Mouse (Mus musculus) cerebellum, adult 2 months (tissue): Measurements from ENCODE around the gene Zmym4. TPM values are rescaled to one million over a fixed set of nuclear protein-coding genes. Genes with fewer than 3 reads are reported as not detected.

ENCODE experiments used
- DNase-seq, 2 experiments: peaks; one replicate each; pipeline ENCODE4 v3.0.0; 2021
- H3K27ac ChIP-seq: fragments of 200-500 bp; 2 replicates; pipeline ENCODE4 v1.5.1; 2012; ENCODE audit warnings: low read length, control low read depth, inconsistent platforms; ENCODE audit not compliant: insufficient read depth
- H3K27me3 ChIP-seq: fragments of 200-500 bp; 2 replicates; pipeline ENCODE4 v1.6.1; 2012; ENCODE audit warnings: inconsistent platforms, mild to moderate bottlenecking, low read length, moderate library complexity; ENCODE audit not compliant: control insufficient read depth, insufficient read depth
- H3K4me1 ChIP-seq: fragments of 200-500 bp; 2 replicates; pipeline ENCODE4 v1.6.1; 2011; ENCODE audit warnings: low read length; ENCODE audit not compliant: control insufficient read depth, insufficient read depth
- H3K4me3 ChIP-seq: fragments of 200-500 bp; replicated peaks from 2 replicates; pipeline ENCODE3; 2011; ENCODE audit warnings: mild to moderate bottlenecking, low read depth, low read length, control low read depth; ENCODE audit not compliant: insufficient read depth
- CTCF ChIP-seq: fragments of 200-500 bp; IDR thresholded peaks from 2 replicates; pipeline ENCODE4 v1.5.1; 2011; ENCODE audit warnings: low read depth, mild to moderate bottlenecking, control low read depth, low read length, moderate library complexity, borderline replicate concordance; ENCODE audit not compliant: insufficient read depth
- POLR2A ChIP-seq: fragments of 200-500 bp; IDR thresholded peaks from 2 replicates; pipeline ENCODE4 v1.6.1; 2011; ENCODE audit warnings: low read length, control low read depth, borderline replicate concordance; ENCODE audit not compliant: insufficient read depth
- WGBS: fragments of 180-500 bp; shearing (Covaris S2); methylation state at CpG from one replicate; pipeline ENCODE4 v1.1.7; 2018; 5-methylcytosine and 5-hydroxymethylcytosine counted together
- polyA plus RNA-seq: library from polyadenylated mRNA; depleted of rRNA; stranded (reverse); fragments of >200 nt; gene quantifications from 2 replicates; pipeline ENCODE4 v1.2.3, GENCODE M21; 2012

The Zmym4 gene
- polyA plus RNA-seq, 1 experiment = 25.7 TPM

GRCm38 (mm10) chr4:126860268-126860986 lies 107.5 kb downstream of the Zmym4 start:
- Histone ChIP-seq H3K4me3 (no peak overlapping the region), H3K4me1 (no peaks in the 10 kb centered on the region), H3K27ac (no peak overlapping the region), H3K27me3 (no peaks in the 10 kb centered on the region)
- TF ChIP-seq CTCF = no peak
- TF ChIP-seq POLR2A = no peak
- DNase-seq = no peak
- WGBS = 83% methylated on average over 9 of the region's 9 CpGs

DNA sequence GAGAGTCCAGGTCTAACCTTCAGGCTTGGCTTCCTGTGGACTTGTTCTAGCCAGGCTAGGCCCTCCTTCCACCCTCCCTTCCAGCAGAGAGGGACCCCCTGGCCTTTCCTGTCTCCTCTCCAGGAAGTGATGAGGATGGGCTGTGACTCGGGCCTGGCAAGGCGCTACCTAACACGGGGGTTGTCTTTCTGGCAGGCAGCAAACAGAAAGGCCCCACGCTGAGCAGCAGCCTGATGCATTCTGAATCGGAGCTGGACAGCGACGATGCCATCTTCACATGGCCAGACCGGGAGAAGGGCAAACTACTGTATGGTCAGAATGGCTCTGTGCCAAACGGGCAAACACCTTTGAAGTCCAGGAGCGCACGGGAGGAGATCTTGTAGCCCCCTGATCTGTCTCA lies 115.0 kb downstream of the Zmym4 start:
- H3K4me1 ChIP-seq = peaks cover 11% of the 10 kb centered on the region
- WGBS = 10% methylated on average over 11 of the region's 11 CpGs
- no peak for TF ChIP-seq CTCF
- no peak for TF ChIP-seq POLR2A
- H3K4me3 ChIP-seq = no peak overlapping the region
- no peak overlapping the region for H3K27ac ChIP-seq
- H3K27me3 ChIP-seq = no peaks in the 10 kb centered on the region
- DNase-seq = peak in 1 of 2 experiments; percentile 18

DNA sequence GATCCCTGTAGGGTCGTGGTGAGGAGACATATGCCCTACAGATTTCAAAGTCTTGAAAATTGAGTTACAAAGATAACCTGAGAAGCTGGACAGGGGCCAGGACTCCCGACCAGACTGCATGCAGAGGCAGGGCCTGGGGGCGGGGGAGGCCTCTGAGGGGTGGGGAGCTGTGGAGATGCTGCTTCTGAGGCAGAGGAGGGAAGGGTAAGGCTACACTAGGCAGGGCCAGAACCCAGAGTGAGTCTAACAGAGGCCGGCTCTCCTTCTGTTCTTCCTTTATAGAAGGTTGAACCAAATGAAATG lies 117.2 kb downstream of the Zmym4 start:
- H3K27me3 ChIP-seq = no peaks in the 10 kb centered on the region
- no peak for DNase-seq
- 49% methylated on average over 4 of the region's 4 CpGs for WGBS
- H3K27ac ChIP-seq = no peak overlapping the region
- peaks cover 11% of the 10 kb centered on the region for H3K4me1 ChIP-seq
- TF ChIP-seq POLR2A = no peak
- no peak for TF ChIP-seq CTCF
- H3K4me3 ChIP-seq = no peak overlapping the region

GRCm38 (mm10) chr4:126850019-126850777 lies 117.7 kb downstream of the Zmym4 start:
- Histone ChIP-seq H3K27ac (no peak overlapping the region), H3K4me1 (peaks cover 11% of the 10 kb centered on the region), H3K4me3 (no peak overlapping the region), H3K27me3 (no peaks in the 10 kb centered on the region)
- no peak for DNase-seq
- 78% methylated on average over 7 of the region's 7 CpGs for WGBS
- TF ChIP-seq CTCF (no peak), POLR2A (no peak)

GRCm38 (mm10) chr4:126846971-126847370 lies 121.0 kb downstream of the Zmym4 start:
- Histone ChIP-seq H3K27me3 (no peaks in the 10 kb centered on the region), H3K27ac (no peak overlapping the region), H3K4me1 (no peaks in the 10 kb centered on the region), H3K4me3 (no peak overlapping the region)
- no peak for DNase-seq
- TF ChIP-seq POLR2A = no peak
- TF ChIP-seq CTCF = no peak
- 57% methylated on average over 7 of the region's 7 CpGs for WGBS

- no peaks in the 10 kb centered on the region for H3K4me1 ChIP-seq
- TF ChIP-seq POLR2A = no peak
- TF ChIP-seq CTCF = no peak
- no peaks in the 10 kb centered on the region for H3K27me3 ChIP-seq
- 43% methylated on average over 4 of the region's 4 CpGs for WGBS
- no peak overlapping the region for H3K27ac ChIP-seq
- H3K4me3 ChIP-seq = no peak overlapping the region
- DNase-seq = no peak
Measured at GRCm38 (mm10) chr4:126845664-126846063, 122.3 kb downstream of the Zmym4 start.

- DNase-seq = no peak
- no peaks in the 10 kb centered on the region for H3K27me3 ChIP-seq
- H3K4me1 ChIP-seq = no peaks in the 10 kb centered on the region
- H3K4me3 ChIP-seq = no peak overlapping the region
- 66% methylated on average over 3 of the region's 3 CpGs for WGBS
- TF ChIP-seq CTCF (no peak), POLR2A (no peak)
- H3K27ac ChIP-seq = no peak overlapping the region
Measured at GRCm38 (mm10) chr4:126842911-126843310, 125.0 kb downstream of the Zmym4 start.

DNA sequence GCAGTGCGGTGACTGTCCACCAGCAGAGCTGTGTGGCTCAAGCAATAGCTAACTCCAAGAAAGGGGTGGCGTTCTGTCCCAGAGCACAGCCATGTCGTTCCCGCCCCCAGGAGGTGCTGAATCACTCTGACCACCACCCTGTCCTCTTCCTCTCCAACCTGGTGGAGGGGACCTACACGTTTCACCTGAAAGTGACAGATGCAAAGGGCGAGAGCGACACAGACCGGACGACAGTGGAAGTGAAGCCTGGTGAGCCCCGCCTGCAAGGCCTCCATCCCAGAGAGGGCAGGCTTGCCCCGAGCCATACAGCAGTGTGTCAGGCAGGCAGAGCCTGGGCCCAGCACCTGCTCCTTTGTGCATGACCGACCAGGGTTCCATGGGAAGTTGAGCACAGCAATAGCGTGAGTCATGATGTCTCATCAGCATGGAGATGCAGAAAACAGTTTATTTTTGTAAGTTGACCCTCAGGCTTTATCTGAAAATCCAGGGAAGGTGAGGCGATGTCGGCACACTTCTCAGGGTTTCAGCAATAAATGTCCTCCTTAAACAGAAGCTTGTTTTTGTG lies 126.9 kb downstream of the Zmym4 start:
- TF ChIP-seq CTCF (no peak), POLR2A (no peak)
- WGBS = 94% methylated on average over 15 of the region's 15 CpGs
- H3K27ac ChIP-seq = no peak overlapping the region
- DNase-seq = no peak
- H3K4me1 ChIP-seq = no peaks in the 10 kb centered on the region
- H3K4me3 ChIP-seq = no peak overlapping the region
- H3K27me3 ChIP-seq = no peaks in the 10 kb centered on the region
